Mouse (Mus musculus) right cerebral cortex, postnatal 25 days (tissue): ENCODE results near the gene Gnat2.
A peak's percentile ranks its signal among the peaks of the same experiment; 100 is the strongest.

Source experiments
- DNase-seq: peaks from one replicate; pipeline ENCODE4 v3.0.0; 2022

The Gnat2 gene

DNA sequence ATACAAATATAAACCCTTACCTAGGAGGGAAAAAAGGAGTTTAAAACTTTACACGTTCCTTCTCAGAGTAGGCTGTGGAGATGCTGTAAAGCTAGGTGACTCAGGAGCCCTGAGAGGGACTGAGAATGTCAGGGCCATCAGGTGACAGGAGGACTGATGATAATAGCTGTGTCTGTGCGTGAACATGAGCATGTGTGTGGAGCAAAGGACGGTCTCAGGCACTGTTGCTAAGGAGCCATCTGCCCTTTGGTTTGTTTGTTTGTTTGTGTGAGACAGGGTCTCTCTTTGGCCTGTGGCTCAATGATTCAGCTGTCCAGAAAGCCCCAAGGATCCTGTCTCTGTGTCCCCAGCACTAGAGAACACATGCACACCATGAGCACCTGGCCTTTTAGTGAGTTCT is 28.5 kb downstream of the Gnat2 start:
- no peak for DNase-seq

DNA sequence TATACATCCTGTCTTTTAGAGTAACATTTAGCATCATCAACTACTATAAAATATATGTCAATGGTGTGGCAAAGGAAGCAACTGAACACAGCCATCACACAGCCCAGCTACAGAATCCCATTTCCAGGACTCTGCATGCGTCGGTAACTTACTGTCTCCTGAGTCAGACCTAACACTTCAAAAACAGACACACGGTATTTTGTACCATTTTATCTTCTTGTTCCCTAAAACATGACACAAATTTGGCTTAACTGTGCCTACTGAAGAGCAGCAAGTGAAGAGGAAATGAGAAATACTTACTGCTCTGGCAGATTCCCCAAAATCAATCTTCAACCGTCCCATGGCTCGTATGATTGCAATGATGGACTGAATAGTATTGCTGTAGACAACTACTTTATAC is 30.7 kb downstream of the Gnat2 start:
- DNase-seq = no peak

- DNase-seq = no peak
These were observed 31.5 kb downstream of the Gnat2 start for GRCm38 (mm10) chr3:108124131-108124530.

DNA sequence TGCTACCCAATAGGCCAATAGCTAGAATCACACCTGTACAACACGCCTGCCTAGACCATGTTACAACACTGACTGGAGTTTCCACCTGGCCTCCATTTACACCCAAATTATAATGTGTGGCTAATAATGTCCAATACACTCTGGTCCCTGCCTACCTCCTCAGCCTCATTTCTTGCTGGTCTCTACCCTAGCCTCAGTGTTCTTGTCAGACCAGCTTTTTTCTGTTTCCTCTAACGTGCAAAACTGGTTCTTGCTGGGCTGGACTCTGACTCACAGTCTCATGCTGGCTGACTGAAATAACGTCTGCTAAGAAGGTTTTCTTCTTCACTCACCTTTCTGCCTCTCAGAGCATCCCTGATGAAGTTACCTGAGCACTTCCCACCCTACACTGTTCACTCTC is 33.7 kb downstream of the Gnat2 start:
- no peak for DNase-seq

- DNase-seq = no peak
These were observed 35.9 kb downstream of the Gnat2 start for GRCm38 (mm10) chr3:108128520-108128919.

GRCm38 (mm10) chr3:108129367-108129766 is 36.8 kb downstream of the Gnat2 start:
- DNase-seq = no peak

DNA sequence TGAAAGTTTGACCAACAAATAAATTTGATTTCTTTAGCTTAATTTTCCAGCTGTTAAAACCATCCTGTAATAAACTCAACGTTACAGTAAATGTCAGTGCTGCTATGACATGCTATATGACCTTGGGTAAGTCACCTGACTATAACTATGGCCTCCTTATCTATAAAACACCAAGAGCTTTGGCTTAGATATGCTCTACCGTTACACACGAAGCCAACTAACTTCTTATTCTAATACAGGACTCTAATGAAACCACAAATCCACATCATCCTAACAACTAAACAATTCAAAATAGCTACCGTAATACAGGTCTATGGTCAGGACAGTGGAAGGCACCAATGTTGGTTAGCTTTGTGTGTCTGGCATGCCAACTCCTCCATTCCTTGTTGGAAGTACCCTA is 37.2 kb downstream of the Gnat2 start:
- no peak for DNase-seq

- DNase-seq = no peak
These were observed 38.6 kb downstream of the Gnat2 start for GRCm38 (mm10) chr3:108131216-108131615.

GRCm38 (mm10) chr3:108131821-108132220 is 39.2 kb downstream of the Gnat2 start:
- no peak for DNase-seq

DNA sequence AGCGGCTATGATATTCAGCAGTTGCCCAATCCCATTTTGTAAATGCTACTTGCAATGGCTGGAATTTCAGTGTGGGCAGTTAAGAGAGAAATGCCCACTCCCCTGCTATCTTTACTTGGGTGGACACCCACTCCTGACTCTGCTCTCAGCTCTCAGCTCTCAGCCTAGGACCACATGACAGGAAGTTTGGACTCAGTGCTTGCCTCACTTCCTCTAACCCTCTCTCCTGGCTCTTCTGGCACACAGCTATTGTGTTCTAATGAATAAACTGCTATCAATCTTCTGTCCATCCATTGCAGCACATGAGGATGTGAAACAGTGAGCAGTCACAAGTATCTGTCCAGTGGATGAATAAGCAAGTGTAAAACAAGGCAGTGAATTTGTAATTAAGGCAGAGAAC is 39.9 kb downstream of the Gnat2 start:
- no peak for DNase-seq

- peak; percentile 70 for DNase-seq
These were observed 42.1 kb downstream of the Gnat2 start for GRCm38 (mm10) chr3:108134701-108135100.

- no peak for DNase-seq
These were observed 46.5 kb downstream of the Gnat2 start for GRCm38 (mm10) chr3:108139113-108139512.

DNA sequence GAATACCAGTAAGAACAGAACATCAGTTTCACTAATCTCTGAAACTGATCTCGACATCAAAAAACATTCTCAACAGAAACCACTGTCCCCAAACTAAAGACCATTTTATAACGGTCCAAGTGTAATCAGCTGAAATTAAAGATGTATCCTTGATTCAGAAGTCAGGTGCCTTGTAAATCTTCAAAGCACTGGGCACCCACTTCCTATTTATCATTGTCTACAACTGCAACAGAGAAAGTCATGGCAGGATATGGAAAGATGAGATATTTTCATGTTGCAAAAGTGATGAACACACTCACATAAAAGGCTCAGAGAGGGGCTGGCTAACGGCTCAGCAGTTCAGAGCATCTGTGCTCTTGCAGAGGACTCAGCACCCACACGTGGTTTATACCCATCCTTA is 48.2 kb downstream of the Gnat2 start:
- no peak for DNase-seq

DNA sequence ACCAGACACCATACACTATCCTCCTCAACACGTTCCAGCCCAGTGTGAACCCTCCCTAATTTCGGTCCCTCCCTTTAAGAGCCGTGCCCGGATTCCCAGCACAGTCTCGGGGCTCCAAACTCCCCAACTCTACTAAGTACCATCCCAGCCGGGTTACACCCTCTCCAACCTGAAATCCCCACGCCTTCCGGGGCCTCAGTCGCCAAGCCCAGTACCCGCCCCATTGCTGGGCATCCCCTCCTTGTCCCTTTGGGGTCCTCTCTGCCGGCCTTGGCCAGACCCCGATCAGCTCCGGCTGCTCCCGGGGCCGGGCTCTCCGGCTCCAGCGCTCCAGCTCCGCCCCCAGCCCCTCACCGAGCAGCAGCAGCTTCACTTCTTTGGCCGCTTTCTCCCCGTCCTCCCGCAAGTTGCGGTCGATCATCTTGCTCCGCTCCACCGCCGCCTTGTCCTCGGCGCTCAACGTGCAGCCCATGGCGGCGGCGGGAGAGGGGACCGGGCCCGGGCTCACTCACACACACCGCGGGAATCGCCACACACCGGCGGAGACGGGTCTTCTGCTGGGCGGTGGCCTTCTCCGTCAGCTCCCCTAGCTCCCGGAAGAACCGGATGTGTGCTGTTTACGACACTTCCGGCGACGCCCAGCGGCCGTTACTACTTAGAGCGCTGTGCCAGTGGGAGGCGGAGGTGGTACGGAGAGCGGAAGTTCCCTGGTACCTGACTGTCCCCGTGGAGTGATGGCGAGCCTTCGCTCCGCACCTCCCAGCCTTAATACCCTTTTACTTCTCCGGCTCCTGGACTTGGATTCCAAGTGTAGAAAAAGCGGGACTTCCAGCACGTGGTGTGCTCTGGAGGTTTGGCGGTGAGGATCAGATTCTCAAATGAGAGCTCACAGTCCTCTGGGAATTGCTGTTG is 53.2 kb downstream of the Gnat2 start, which contains the start of gene Gnai3:
Gene Gnai3 (minus strand): TSS at position 613 of the 912 bp plus-strand sequence.
- DNase-seq = peak; percentile 91

GRCm38 (mm10) chr3:108146671-108147070 is 54.1 kb downstream of the Gnat2 start:
- no peak for DNase-seq

DNA sequence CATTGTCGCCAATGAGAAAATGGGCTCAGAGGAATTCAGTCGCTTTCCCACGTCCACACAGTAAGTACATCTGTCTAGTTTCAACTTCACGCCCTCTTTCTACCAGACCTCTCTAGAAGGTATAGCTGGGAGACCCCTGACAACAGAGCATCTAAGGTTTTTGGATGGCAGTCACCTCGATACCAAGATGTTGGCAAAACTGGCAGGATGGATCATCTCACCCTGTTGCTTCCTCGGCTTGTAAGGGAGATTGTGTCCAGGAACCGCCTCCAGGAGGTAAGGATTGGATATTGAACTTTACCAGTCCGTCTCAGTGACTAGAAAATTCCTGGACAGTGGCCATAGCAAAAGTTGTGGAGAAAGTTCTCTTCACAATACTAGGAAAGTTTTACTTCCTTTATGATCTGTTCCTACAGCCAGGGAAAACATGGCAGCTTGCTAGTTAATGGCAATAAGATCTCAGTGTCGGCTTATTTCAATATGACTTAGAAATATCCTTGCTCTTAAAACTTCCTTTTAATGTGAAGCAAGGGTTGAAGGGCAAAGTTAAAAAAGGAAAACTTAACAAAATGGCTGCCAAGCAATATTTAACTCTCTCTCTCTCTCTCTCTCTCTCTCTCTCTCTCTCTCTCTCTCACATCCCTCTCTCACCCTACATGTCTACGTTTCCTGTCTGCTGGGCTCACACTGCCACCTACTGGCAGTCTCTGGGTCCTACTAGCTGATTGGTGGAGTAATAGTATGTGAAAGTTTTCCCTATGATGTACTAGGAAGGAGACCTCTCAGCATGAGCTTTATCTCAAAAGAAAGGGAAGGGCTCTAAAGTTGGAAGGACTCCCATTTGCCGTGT is 55.0 kb downstream of the Gnat2 start:
- DNase-seq = peak; percentile 81
